Mouse (Mus musculus) lung, adult 2 months (tissue): ENCODE results near the gene Cep63.

Source experiments
- CTCF ChIP-seq: fragments of 200-500 bp; IDR thresholded peaks from 2 replicates; pipeline ENCODE4 v1.5.1; 2011; ENCODE audit warnings: mild to moderate bottlenecking, low read length, control low read depth; ENCODE audit not compliant: insufficient read depth
- POLR2A ChIP-seq: fragments of 200-500 bp; IDR thresholded peaks from 2 replicates; pipeline ENCODE4 v1.6.1; 2011; ENCODE audit warnings: low read depth, mild to moderate bottlenecking, control low read depth, low read length, borderline replicate concordance; ENCODE audit errors: extremely low read depth

GRCm38 (mm10) chr9:102544116-102544772, 82.1 kb downstream of the Cep63 start:
- TF ChIP-seq CTCF = no peak
- TF ChIP-seq POLR2A = no peak
